Mouse (Mus musculus): ENCODE results near the gene Hand1.
"Not testable (repeated sequence)": the region's sequence is repeated elsewhere in the genome, so short reads cannot be mapped to it uniquely, and the experiment has no call there.

Hand1 gene

GRCm38 (mm10) chr11:57832552-57833201 lies at the start of gene Hand1:
Gene Hand1, minus strand, starts transcription at chr11:57832818.
- no peak for DNase-seq (ENCODE audit: low read depth, low spot score)

GRCm38 (mm10) chr11:57876157-57876556 lies 43.5 kb upstream of the Hand1 start:
- peak; percentile 36 for DNase-seq (ENCODE audit: low read depth, low spot score)

GRCm38 (mm10) chr11:57873014-57873413 lies 40.4 kb upstream of the Hand1 start:
- DNase-seq (ENCODE audit: low read depth, low spot score): no peak

GRCm38 (mm10) chr11:57868753-57869460 lies 36.3 kb upstream of the Hand1 start:
- no peak for DNase-seq (ENCODE audit: low read depth, low spot score)

GRCm38 (mm10) chr11:57866466-57866865 lies 33.8 kb upstream of the Hand1 start:
- DNase-seq (ENCODE audit: low read depth, low spot score): no peak

- DNase-seq (ENCODE audit: low read depth, low spot score): no peak
Observed at GRCm38 (mm10) chr11:57864577-57864976, 32.0 kb upstream of the Hand1 start.

GRCm38 (mm10) chr11:57862088-57862487 lies 29.5 kb upstream of the Hand1 start:
- no peak for DNase-seq (ENCODE audit: low read depth, low spot score)

- DNase-seq (ENCODE audit: low read depth, low spot score): no peak
Observed at GRCm38 (mm10) chr11:57857709-57858108, 25.1 kb upstream of the Hand1 start.

- no peak for DNase-seq (ENCODE audit: low read depth, low spot score)
Observed at GRCm38 (mm10) chr11:57853571-57853970, 21.0 kb upstream of the Hand1 start.

- DNase-seq (ENCODE audit: low read depth, low spot score): no peak
Observed at GRCm38 (mm10) chr11:57850931-57851330, 18.3 kb upstream of the Hand1 start.

- DNase-seq (ENCODE audit: low read depth, low spot score): no peak
Observed at GRCm38 (mm10) chr11:57850298-57850697, 17.7 kb upstream of the Hand1 start.

- no peak for DNase-seq (ENCODE audit: low read depth, low spot score)
Observed at GRCm38 (mm10) chr11:57847396-57847795, 14.8 kb upstream of the Hand1 start.

- DNase-seq (ENCODE audit: low read depth, low spot score): not testable (repeated sequence)
Observed at GRCm38 (mm10) chr11:57846421-57847363, 14.1 kb upstream of the Hand1 start.

GRCm38 (mm10) chr11:57841391-57841790 lies 8.8 kb upstream of the Hand1 start:
- DNase-seq (ENCODE audit: low read depth, low spot score): no peak

- DNase-seq (ENCODE audit: low read depth, low spot score): no peak
Observed at GRCm38 (mm10) chr11:57840986-57841385, 8.4 kb upstream of the Hand1 start.

- DNase-seq (ENCODE audit: low read depth, low spot score): no peak
Observed at GRCm38 (mm10) chr11:57837861-57838680, 5.5 kb upstream of the Hand1 start.

GRCm38 (mm10) chr11:57836872-57837680 lies 4.5 kb upstream of the Hand1 start:
- DNase-seq (ENCODE audit: low read depth, low spot score): no peak

GRCm38 (mm10) chr11:57836401-57836800 lies 3.8 kb upstream of the Hand1 start:
- no peak for DNase-seq (ENCODE audit: low read depth, low spot score)

GRCm38 (mm10) chr11:57835931-57836330 lies 3.3 kb upstream of the Hand1 start:
- no peak for DNase-seq (ENCODE audit: low read depth, low spot score)

GRCm38 (mm10) chr11:57835331-57835730 lies 2.7 kb upstream of the Hand1 start:
- DNase-seq (ENCODE audit: low read depth, low spot score): no peak
